Mouse (Mus musculus) heart, embryonic 13.5 days (tissue): ENCODE measurements at regions not wholly inside any gene's neighbourhood (a gene's known extent, or its start where the extent isn't known, plus 50 kb on each side); places are given as distances from the start of the nearest gene placed in this dataset.

ENCODE experiments used
- ATAC-seq: fragments of 200-750 bp; cut with Nextera tagmentation; 2 replicates; pipeline ENCODE4 v1.8.0; 2017; ENCODE audit warnings: moderate TSS enrichment; ENCODE audit not compliant: insufficient number of reproducible peaks, low FRiP score, low TSS enrichment; ENCODE audit errors: extremely low read depth
- H3K27ac ChIP-seq: fragments of 300-500 bp; sonication (generic); replicated peaks from 2 replicates; pipeline ENCODE4 v1.5.1; 2015; ENCODE audit warnings: moderate library complexity, mild to moderate bottlenecking, inconsistent platforms
- H3K27me3 ChIP-seq: fragments of 300-500 bp; sonication (generic); replicated peaks from 2 replicates; pipeline ENCODE4 v1.6.1; 2015; ENCODE audit warnings: mild to moderate bottlenecking, inconsistent platforms
- H3K36me3 ChIP-seq: fragments of 300-500 bp; sonication (generic); 2 replicates; pipeline ENCODE4 v1.6.1; 2015; ENCODE audit warnings: mild to moderate bottlenecking, inconsistent platforms
- H3K4me1 ChIP-seq: fragments of 300-500 bp; sonication (generic); 2 replicates; pipeline ENCODE4 v1.6.1; 2015; ENCODE audit warnings: inconsistent platforms
- H3K4me2 ChIP-seq: fragments of 300-500 bp; sonication (generic); 2 replicates; pipeline ENCODE4 v1.6.1; 2015; ENCODE audit warnings: inconsistent platforms, mild to moderate bottlenecking, moderate library complexity
- H3K4me3 ChIP-seq: fragments of 300-500 bp; sonication (generic); 2 replicates; pipeline ENCODE4 v1.5.1; 2015; ENCODE audit warnings: moderate library complexity, mild to moderate bottlenecking, inconsistent platforms
- H3K9ac ChIP-seq: fragments of 300-500 bp; sonication (generic); 2 replicates; pipeline ENCODE4 v1.6.1; 2015; ENCODE audit warnings: inconsistent platforms, mild to moderate bottlenecking, moderate library complexity
- H3K9me3 ChIP-seq: fragments of 300-500 bp; sonication (generic); 2 replicates; pipeline ENCODE4 v1.6.1; 2016; ENCODE audit warnings: inconsistent platforms
- WGBS: fragments of 180-500 bp; shearing (Covaris S2); methylation state at CpG from one replicate; pipeline ENCODE4 v1.1.7; 2015; ENCODE audit warnings: mixed read lengths; 5-methylcytosine and 5-hydroxymethylcytosine counted together

DNA sequence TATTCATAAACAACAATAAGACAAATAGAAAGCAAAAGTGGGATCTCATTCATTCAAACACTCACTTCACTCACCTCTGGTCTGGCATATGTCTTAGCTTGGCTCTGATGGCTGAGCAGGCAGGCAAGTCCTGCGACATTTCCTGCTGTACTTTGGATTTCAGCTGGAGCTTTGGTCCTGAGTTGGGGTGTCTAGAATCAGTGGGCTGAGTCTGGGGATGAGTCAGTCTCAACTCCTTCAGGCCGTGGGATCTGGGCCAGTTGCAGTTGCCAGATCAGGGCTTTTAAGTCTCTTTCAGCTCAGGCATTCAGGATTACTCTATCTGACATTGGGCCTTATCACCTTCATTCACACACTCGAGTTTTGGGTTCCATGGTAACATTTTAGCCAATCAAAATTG lies 454.1 kb downstream of the Adra2a start:
- no peaks in the 10 kb centered on the region for H3K36me3 ChIP-seq

DNA sequence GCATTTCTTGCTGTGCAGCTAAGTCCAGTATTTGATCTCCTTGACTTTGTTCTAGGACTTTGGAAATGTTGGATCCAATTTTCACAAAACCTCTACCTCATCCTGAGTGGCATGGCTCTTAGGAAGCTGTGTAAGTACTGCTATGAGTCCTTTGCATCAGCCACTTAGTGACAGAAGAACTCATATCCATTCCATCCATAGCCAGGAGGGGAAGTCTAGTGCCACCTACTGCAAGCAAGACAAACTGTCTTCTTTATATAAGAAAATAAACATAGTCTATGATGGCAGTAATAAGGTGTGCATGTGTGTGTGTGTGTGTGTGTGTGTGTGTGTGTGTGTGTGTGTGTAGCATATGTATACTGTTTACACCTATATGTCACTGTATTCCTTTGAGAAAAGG lies 489.9 kb downstream of the Adra2a start:
- H3K9ac ChIP-seq = no peak overlapping the region
- H3K4me2 ChIP-seq = no peak overlapping the region
- no peak overlapping the region for H3K4me3 ChIP-seq
- H3K27me3 ChIP-seq = no peaks in the 10 kb centered on the region
- no peak overlapping the region for H3K27ac ChIP-seq
- H3K36me3 ChIP-seq = no peaks in the 10 kb centered on the region
- no peaks in the 10 kb centered on the region for H3K9me3 ChIP-seq
- no peak for ATAC-seq
- no peaks in the 10 kb centered on the region for H3K4me1 ChIP-seq

More for the DNA sequence above, 454.1 kb downstream of the Adra2a start:
- H3K4me2 ChIP-seq = no peak overlapping the region
- ATAC-seq = no peak
- H3K4me3 ChIP-seq = no peak overlapping the region
- no peaks in the 10 kb centered on the region for H3K4me1 ChIP-seq
- no peaks in the 10 kb centered on the region for H3K9me3 ChIP-seq
- no peak overlapping the region for H3K27ac ChIP-seq
- no peaks in the 10 kb centered on the region for H3K27me3 ChIP-seq
- WGBS = 39% methylated on average over 3 of the region's 3 CpGs
- H3K9ac ChIP-seq = no peak overlapping the region

DNA sequence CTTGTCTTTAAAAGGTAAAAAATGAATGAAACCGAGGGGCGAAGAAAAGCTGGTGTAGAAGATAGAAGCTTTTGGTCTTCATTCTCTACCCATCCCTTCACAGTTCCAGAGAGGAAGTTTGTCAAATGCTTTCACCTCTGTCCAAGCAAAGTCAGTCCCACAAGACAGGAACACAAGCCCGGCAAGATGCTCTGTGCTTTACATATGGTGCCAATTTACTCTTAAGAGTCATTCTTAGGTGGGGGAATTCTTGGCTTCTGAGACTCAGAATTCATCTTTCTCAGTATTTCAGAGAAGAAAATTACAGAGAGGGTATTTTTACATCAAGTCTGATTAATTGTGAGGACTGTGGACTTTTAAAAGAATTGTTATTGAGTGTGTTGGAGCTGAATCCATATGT lies 511.4 kb downstream of the Adra2a start:
- Histone ChIP-seq H3K4me2 (no peak overlapping the region), H3K9me3 (no peaks in the 10 kb centered on the region), H3K4me1 (no peaks in the 10 kb centered on the region), H3K9ac (no peak overlapping the region), H3K27ac (no peak overlapping the region), H3K36me3 (no peaks in the 10 kb centered on the region), H3K27me3 (no peaks in the 10 kb centered on the region), H3K4me3 (no peak overlapping the region)
- no peak for ATAC-seq
- WGBS = 83% methylated on average over 3 of the region's 3 CpGs

DNA sequence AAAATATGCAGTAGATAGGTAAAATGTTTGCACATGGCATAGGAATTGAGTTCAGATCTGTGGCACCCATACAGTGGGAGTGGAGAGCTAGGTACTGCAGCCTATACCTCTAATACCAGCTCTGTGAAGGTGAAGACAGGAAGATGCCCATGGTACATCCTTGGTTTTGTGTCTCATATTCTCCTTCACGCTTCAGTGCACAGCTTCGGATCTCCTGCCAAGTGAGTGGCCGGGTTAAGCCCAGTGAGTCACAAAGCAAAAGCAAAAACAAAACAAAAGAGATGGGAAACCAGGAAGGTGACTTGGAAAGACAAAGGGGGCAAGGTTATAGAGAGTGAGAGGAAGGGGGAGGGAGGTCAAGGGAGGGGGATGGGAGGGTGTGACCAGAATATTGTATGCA lies 514.0 kb downstream of the Adra2a start:
- no peak overlapping the region for H3K4me3 ChIP-seq
- ATAC-seq = no peak
- H3K27me3 ChIP-seq = no peaks in the 10 kb centered on the region
- no peak overlapping the region for H3K4me2 ChIP-seq
- no peaks in the 10 kb centered on the region for H3K9me3 ChIP-seq
- H3K27ac ChIP-seq = no peak overlapping the region
- H3K9ac ChIP-seq = no peak overlapping the region
- no peaks in the 10 kb centered on the region for H3K36me3 ChIP-seq
- H3K4me1 ChIP-seq = no peaks in the 10 kb centered on the region
- WGBS = 79% methylated on average over 3 of the region's 3 CpGs

DNA sequence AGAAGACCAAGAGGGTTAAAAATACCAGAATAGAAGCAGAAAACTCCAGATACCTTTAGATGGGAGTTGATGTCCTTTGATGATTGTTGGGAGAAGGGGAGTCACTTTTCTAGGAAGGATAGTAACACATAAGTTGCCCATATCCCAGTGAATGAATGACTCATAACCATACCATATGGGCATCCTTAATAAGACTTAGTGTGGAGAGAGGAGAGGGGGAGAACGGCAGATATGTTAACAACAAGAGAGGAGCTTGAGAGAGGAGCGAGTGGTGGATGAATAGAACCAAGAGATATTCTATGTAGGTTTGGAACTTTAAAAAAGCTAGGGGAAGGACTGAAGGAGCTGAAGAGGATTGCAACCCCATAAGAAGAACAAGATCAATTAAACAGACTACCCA lies 539.6 kb downstream of the Adra2a start:
- no peaks in the 10 kb centered on the region for H3K9me3 ChIP-seq
- H3K36me3 ChIP-seq = no peaks in the 10 kb centered on the region
- H3K9ac ChIP-seq = no peak overlapping the region
- no peak overlapping the region for H3K27ac ChIP-seq
- no peak overlapping the region for H3K4me3 ChIP-seq
- ATAC-seq = no peak
- H3K27me3 ChIP-seq = no peaks in the 10 kb centered on the region
- H3K4me2 ChIP-seq = no peak overlapping the region
- H3K4me1 ChIP-seq = no peaks in the 10 kb centered on the region
- 78% methylated on average over 2 of the region's 2 CpGs for WGBS

DNA sequence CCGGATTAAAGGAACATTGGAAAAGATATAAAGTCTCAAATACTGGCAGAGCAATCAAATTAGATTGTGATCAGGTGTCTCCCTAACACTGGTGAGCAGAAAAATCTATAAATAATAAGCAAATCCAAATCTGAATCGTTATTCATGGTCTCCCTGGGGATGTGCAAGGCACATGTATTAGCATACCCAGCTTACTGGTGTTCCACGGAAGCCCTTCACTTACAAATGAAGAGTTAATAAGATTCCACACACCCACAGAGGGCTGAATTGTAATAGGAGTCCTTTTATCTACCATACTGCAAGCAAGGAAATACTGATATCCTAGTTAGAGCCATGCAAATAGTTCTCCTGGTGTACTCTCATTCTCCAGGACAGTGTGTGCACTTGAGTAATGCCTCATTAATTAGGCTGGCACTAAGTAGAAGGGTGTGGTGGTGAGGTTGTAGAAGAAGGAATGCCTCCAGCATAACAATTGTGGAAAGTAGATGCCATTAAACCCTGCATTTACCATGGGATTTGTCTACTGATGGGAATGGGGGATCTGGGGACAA lies 540.8 kb downstream of the Adra2a start:
- no peak for ATAC-seq

DNA sequence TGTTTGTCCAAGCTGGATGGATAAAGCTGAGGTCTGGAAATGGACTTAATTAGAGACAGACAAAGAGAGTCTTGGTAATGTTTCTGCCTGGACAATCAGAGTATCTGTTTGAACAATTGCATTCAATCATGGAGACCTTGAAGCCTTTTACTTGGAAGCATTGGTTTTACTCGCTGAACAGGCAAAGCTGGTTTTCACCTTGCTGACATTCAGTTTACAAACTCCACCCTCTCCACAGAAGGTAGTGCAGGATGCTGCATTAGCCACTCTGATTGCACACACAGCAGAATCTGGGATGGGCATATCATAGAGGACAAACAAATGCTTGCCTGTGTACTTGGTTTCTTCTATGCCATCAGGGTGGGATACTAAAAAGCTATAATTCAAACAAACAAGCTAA lies 541.4 kb downstream of the Adra2a start:
- H3K4me2 ChIP-seq = no peak overlapping the region
- ATAC-seq = no peak
- no peaks in the 10 kb centered on the region for H3K27me3 ChIP-seq
- no peak overlapping the region for H3K27ac ChIP-seq
- H3K4me3 ChIP-seq = no peak overlapping the region
- H3K36me3 ChIP-seq = no peaks in the 10 kb centered on the region
- 60% methylated on average over 1 of the region's 1 CpGs for WGBS
- H3K9me3 ChIP-seq = no peaks in the 10 kb centered on the region
- no peaks in the 10 kb centered on the region for H3K4me1 ChIP-seq
- no peak overlapping the region for H3K9ac ChIP-seq

More for the DNA sequence above, 540.8 kb downstream of the Adra2a start:
- no peak overlapping the region for H3K9ac ChIP-seq
- no peaks in the 10 kb centered on the region for H3K27me3 ChIP-seq
- no peak overlapping the region for H3K27ac ChIP-seq
- no peaks in the 10 kb centered on the region for H3K36me3 ChIP-seq
- WGBS = 67% methylated on average over 3 of the region's 3 CpGs
- no peak overlapping the region for H3K4me2 ChIP-seq
- no peaks in the 10 kb centered on the region for H3K9me3 ChIP-seq
- no peak overlapping the region for H3K4me3 ChIP-seq
- no peaks in the 10 kb centered on the region for H3K4me1 ChIP-seq

DNA sequence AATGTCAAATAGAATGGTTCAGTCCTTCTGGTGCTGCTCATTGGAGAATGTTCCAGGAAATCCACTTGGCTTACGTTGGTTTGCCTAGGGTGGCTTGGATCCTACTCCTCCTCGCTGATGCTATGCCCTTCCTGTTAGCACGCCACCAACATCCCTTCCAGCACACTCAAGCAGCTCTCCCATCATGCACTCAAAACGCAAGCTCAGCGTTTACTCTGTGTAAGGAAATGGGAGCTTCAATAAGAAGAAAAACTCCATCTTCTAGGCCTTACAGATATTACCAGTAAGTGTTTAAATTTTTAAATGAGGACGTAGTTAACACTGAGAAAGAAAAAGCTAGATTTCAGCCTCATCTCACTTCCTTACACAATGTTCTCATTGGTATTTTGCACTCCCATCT lies 523.7 kb downstream of the Gpam start:
- 76% methylated on average over 6 of the region's 6 CpGs for WGBS
- Histone ChIP-seq H3K4me1 (no peaks in the 10 kb centered on the region), H3K9me3 (no peaks in the 10 kb centered on the region), H3K4me3 (no peak overlapping the region), H3K9ac (no peak overlapping the region), H3K27me3 (no peaks in the 10 kb centered on the region), H3K36me3 (no peaks in the 10 kb centered on the region), H3K4me2 (no peak overlapping the region), H3K27ac (no peak overlapping the region)
- no peak for ATAC-seq

DNA sequence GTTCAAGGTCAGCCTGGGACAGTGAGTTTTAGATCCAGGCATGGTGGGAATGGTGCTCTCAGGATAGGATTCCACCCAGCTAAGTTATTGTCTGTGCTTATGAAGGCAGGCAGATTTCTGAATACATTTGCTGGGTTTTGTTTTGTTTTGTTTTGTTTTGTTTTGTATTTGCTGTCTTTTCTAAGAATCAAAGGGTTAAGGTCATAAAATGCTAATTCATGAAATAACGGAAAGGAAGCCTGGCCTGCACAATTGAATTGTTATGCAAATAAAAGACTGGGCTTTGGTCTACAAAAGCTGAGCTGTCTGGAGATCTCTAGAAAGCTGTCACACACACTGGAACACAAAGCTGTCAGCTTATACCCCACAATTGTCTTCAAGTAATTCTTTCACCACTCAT lies 521.7 kb downstream of the Gpam start:
- H3K36me3 ChIP-seq = no peaks in the 10 kb centered on the region
- H3K4me1 ChIP-seq = no peaks in the 10 kb centered on the region
- no peak overlapping the region for H3K4me3 ChIP-seq
- no peaks in the 10 kb centered on the region for H3K9me3 ChIP-seq
- H3K4me2 ChIP-seq = no peak overlapping the region
- H3K9ac ChIP-seq = no peak overlapping the region
- H3K27ac ChIP-seq = no peak overlapping the region
- no peak for ATAC-seq
- H3K27me3 ChIP-seq = no peaks in the 10 kb centered on the region
- 88% methylated on average over 1 of the region's 1 CpGs for WGBS

DNA sequence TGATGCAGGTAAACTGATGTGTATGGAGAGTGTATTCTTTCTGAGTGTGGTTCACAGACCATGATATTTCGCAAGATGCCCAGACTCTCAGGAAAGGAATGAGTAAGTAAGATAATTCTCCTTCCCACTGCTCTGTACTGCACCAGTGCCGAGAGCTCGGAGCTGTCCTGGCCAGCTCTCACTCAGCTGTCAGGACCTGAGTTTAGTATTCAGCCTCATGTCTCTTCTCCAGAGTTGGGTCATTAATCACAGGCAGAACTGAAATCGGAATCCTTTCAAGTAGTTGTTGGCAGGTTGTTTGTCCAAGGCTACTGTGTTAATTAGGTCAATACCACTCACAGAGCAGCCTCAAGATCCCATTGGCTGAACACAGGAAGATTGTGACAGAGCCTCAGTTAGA lies 510.1 kb downstream of the Gpam start:
- H3K27ac ChIP-seq = no peak overlapping the region
- ATAC-seq = no peak
- H3K27me3 ChIP-seq = no peaks in the 10 kb centered on the region
- no peaks in the 10 kb centered on the region for H3K36me3 ChIP-seq
- H3K4me2 ChIP-seq = no peak overlapping the region
- 40% methylated on average over 4 of the region's 4 CpGs for WGBS
- H3K9ac ChIP-seq = no peak overlapping the region
- H3K4me1 ChIP-seq = no peaks in the 10 kb centered on the region
- no peak overlapping the region for H3K4me3 ChIP-seq
- H3K9me3 ChIP-seq = no peaks in the 10 kb centered on the region
